Mouse (Mus musculus): Measurements from ENCODE around the gene Car1. TPM values are rescaled to one million over a fixed set of nuclear protein-coding genes. Genes with fewer than 3 reads are reported as not detected.

The Car1 gene
- not detected in 2 replicates for polyA plus RNA-seq (2012; ENCODE audit: insufficient read depth, insufficient read length, missing spikeins)

- no peak within 1 kb of the TSS for H3K27ac ChIP-seq (ENCODE audit: insufficient read depth, low read depth, low read length)
- TF ChIP-seq CTCF (IDR thresholded peaks at IDR 0.05; ENCODE audit: low read depth, low read length) (no peak), POLR2A (IDR thresholded peaks at IDR 0.05; ENCODE audit: borderline replicate concordance, low read depth, low read length) (no peak)
- no peak within 1 kb of the TSS for H3K4me3 ChIP-seq (ENCODE audit: insufficient read depth, low read length)
- H3K4me1 ChIP-seq (ENCODE audit: control insufficient read depth, insufficient read depth, low read length) = no peaks in the 10 kb centered on the region
These were observed at the start of gene Car1 for GRCm38 (mm10) chr3:14808211-14808610. Gene Car1 (minus strand): TSS chr3:14808368.

GRCm38 (mm10) chr3:14857874-14858273, 49.7 kb upstream of the Car1 start:
- Histone ChIP-seq H3K4me1 (ENCODE audit: control insufficient read depth, insufficient read depth, low read length) (no peaks in the 10 kb centered on the region), H3K27ac (ENCODE audit: insufficient read depth, low read depth, low read length) (no peak overlapping the region), H3K4me3 (ENCODE audit: insufficient read depth, low read length) (no peak overlapping the region)
- TF ChIP-seq CTCF (IDR thresholded peaks at IDR 0.05; ENCODE audit: low read depth, low read length) (no peak), POLR2A (IDR thresholded peaks at IDR 0.05; ENCODE audit: borderline replicate concordance, low read depth, low read length) (no peak)

GRCm38 (mm10) chr3:14854446-14854845, 46.3 kb upstream of the Car1 start:
- TF ChIP-seq POLR2A (IDR thresholded peaks at IDR 0.05; ENCODE audit: borderline replicate concordance, low read depth, low read length) (no peak), CTCF (IDR thresholded peaks at IDR 0.05; ENCODE audit: low read depth, low read length) (no peak)
- Histone ChIP-seq H3K27ac (ENCODE audit: insufficient read depth, low read depth, low read length) (no peak overlapping the region), H3K4me1 (ENCODE audit: control insufficient read depth, insufficient read depth, low read length) (no peaks in the 10 kb centered on the region), H3K4me3 (ENCODE audit: insufficient read depth, low read length) (no peak overlapping the region)

- H3K4me3 ChIP-seq (ENCODE audit: insufficient read depth, low read length) = no peak overlapping the region
- no peak for TF ChIP-seq CTCF (IDR thresholded peaks at IDR 0.05; ENCODE audit: low read depth, low read length)
- TF ChIP-seq POLR2A (IDR thresholded peaks at IDR 0.05; ENCODE audit: borderline replicate concordance, low read depth, low read length) = no peak
These were observed 45.8 kb upstream of the Car1 start for GRCm38 (mm10) chr3:14853966-14854365.

GRCm38 (mm10) chr3:14848587-14849254, 40.6 kb upstream of the Car1 start:
- no peak overlapping the region for H3K27ac ChIP-seq (ENCODE audit: insufficient read depth, low read depth, low read length)
- H3K4me1 ChIP-seq (ENCODE audit: control insufficient read depth, insufficient read depth, low read length) = no peaks in the 10 kb centered on the region
- no peak overlapping the region for H3K4me3 ChIP-seq (ENCODE audit: insufficient read depth, low read length)
- TF ChIP-seq POLR2A (IDR thresholded peaks at IDR 0.05; ENCODE audit: borderline replicate concordance, low read depth, low read length) = no peak
- TF ChIP-seq CTCF (IDR thresholded peaks at IDR 0.05; ENCODE audit: low read depth, low read length) = no peak

More at GRCm38 (mm10) chr3:14853966-14854365, 45.8 kb upstream of the Car1 start:
- Histone ChIP-seq H3K4me1 (ENCODE audit: control insufficient read depth, insufficient read depth, low read length) (no peaks in the 10 kb centered on the region), H3K27ac (ENCODE audit: insufficient read depth, low read depth, low read length) (no peak overlapping the region)

- Histone ChIP-seq H3K4me3 (ENCODE audit: insufficient read depth, low read length) (no peak overlapping the region), H3K4me1 (ENCODE audit: control insufficient read depth, insufficient read depth, low read length) (no peaks in the 10 kb centered on the region), H3K27ac (ENCODE audit: insufficient read depth, low read depth, low read length) (no peak overlapping the region)
- no peak for TF ChIP-seq CTCF (IDR thresholded peaks at IDR 0.05; ENCODE audit: low read depth, low read length)
- no peak for TF ChIP-seq POLR2A (IDR thresholded peaks at IDR 0.05; ENCODE audit: borderline replicate concordance, low read depth, low read length)
These were observed 31.4 kb upstream of the Car1 start for GRCm38 (mm10) chr3:14839466-14840118.

- TF ChIP-seq CTCF (IDR thresholded peaks at IDR 0.05; ENCODE audit: low read depth, low read length) = no peak
- no peak for TF ChIP-seq POLR2A (IDR thresholded peaks at IDR 0.05; ENCODE audit: borderline replicate concordance, low read depth, low read length)
- no peak overlapping the region for H3K4me3 ChIP-seq (ENCODE audit: insufficient read depth, low read length)
- H3K27ac ChIP-seq (ENCODE audit: insufficient read depth, low read depth, low read length) = no peak overlapping the region
- H3K4me1 ChIP-seq (ENCODE audit: control insufficient read depth, insufficient read depth, low read length) = no peaks in the 10 kb centered on the region
These were observed 30.8 kb upstream of the Car1 start for GRCm38 (mm10) chr3:14838936-14839335.

- TF ChIP-seq POLR2A (IDR thresholded peaks at IDR 0.05; ENCODE audit: borderline replicate concordance, low read depth, low read length) (no peak), CTCF (IDR thresholded peaks at IDR 0.05; ENCODE audit: low read depth, low read length) (no peak)
- no peak overlapping the region for H3K27ac ChIP-seq (ENCODE audit: insufficient read depth, low read depth, low read length)
- H3K4me3 ChIP-seq (ENCODE audit: insufficient read depth, low read length) = no peak overlapping the region
- no peaks in the 10 kb centered on the region for H3K4me1 ChIP-seq (ENCODE audit: control insufficient read depth, insufficient read depth, low read length)
These were observed 24.6 kb upstream of the Car1 start for GRCm38 (mm10) chr3:14832766-14833165.

- Histone ChIP-seq H3K27ac (ENCODE audit: insufficient read depth, low read depth, low read length) (no peak overlapping the region), H3K4me3 (ENCODE audit: insufficient read depth, low read length) (no peak overlapping the region), H3K4me1 (ENCODE audit: control insufficient read depth, insufficient read depth, low read length) (no peaks in the 10 kb centered on the region)
- TF ChIP-seq CTCF (IDR thresholded peaks at IDR 0.05; ENCODE audit: low read depth, low read length) (no peak), POLR2A (IDR thresholded peaks at IDR 0.05; ENCODE audit: borderline replicate concordance, low read depth, low read length) (no peak)
These were observed 23.2 kb upstream of the Car1 start for GRCm38 (mm10) chr3:14831219-14831835.

- no peak overlapping the region for H3K27ac ChIP-seq (ENCODE audit: insufficient read depth, low read depth, low read length)
These were observed 20.7 kb upstream of the Car1 start for GRCm38 (mm10) chr3:14828896-14829295.

More at GRCm38 (mm10) chr3:14828896-14829295, 20.7 kb upstream of the Car1 start:
- Histone ChIP-seq H3K4me3 (ENCODE audit: insufficient read depth, low read length) (no peak overlapping the region), H3K4me1 (ENCODE audit: control insufficient read depth, insufficient read depth, low read length) (no peaks in the 10 kb centered on the region)
- no peak for TF ChIP-seq POLR2A (IDR thresholded peaks at IDR 0.05; ENCODE audit: borderline replicate concordance, low read depth, low read length)
- TF ChIP-seq CTCF (IDR thresholded peaks at IDR 0.05; ENCODE audit: low read depth, low read length) = no peak

Measured in bone marrow macrophage, adult 2 months (primary cell).